Mouse (Mus musculus) left cerebral cortex, postnatal 36 days (tissue): ENCODE data around the gene Snx1. TPM values are rescaled to one million over a fixed set of nuclear protein-coding genes. Genes with fewer than 3 reads are reported as not detected.

Experiments used
- DNase-seq, 2 experiments: peaks; one replicate each; pipeline ENCODE4 v3.0.0; 2021 to 2022; ENCODE audit warnings: low spot score in 2 of 2, mixed read lengths in 1 of 2
- intact Hi-C: fragments of 180-260 bp; cut with DNase I; formaldehyde crosslinking; loops from one replicate; pipeline ENCODE4 v1.15.1; 2025
- total RNA-seq, 2 experiments: library from RNA; stranded (reverse); gene quantifications; 2 replicates each; pipeline ENCODE4 v1.2.3; 2021

Gene Snx1
- total RNA-seq, 2 experiments from 2014 or later, result 71.1 to 76.1 TPM

- DNase-seq, result no peak
- intact Hi-C loops, result loop anchor here (2.0 kb wide), 1 partner anchor 63 kb away; no protein-coding TSS in a partner anchor
Observed at GRCm38 (mm10) chr9:66061656-66062055, 64.7 kb downstream of the Snx1 start.

- intact Hi-C loops, result loop anchor here (2.0 kb wide), 1 partner anchor 64 kb away; no protein-coding TSS in a partner anchor
- no peak for DNase-seq
Observed at GRCm38 (mm10) chr9:66060986-66061385, 65.4 kb downstream of the Snx1 start.

DNA sequence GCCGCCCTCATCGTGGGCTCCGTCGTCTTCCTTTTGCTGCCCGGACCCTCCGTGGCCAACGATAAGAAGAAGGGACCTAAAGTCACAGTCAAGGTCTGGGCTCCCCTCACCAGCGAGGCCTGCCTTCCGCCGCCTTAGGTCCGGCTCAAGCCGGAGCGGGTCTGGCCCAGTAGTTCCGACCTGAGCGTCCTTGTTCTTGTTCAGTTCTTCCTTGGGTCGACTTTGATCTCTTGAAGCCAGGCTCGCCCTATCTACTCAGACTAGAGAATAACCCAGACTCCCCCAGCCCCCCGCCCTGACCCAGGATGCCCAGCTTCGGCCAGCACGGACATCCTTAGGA, 66.1 kb downstream of the Snx1 start:
- DNase-seq, result no peak
- intact Hi-C loops, result loop anchor here (2.0 kb wide), 1 partner anchor 65 kb away; no protein-coding TSS in a partner anchor

GRCm38 (mm10) chr9:66059583-66060307, 66.6 kb downstream of the Snx1 start, which contains the start of gene Ppib:
Gene Ppib, plus strand, starts transcription at chr9:66060222.
- DNase-seq, result peak; percentile 97 to 99
- intact Hi-C loops, result loop anchor here (2.0 kb wide), 1 partner anchor 65 kb away; no protein-coding TSS in a partner anchor

GRCm38 (mm10) chr9:66053620-66054019, 72.8 kb downstream of the Snx1 start:
- intact Hi-C loops, result no loop called here
- DNase-seq, result no peak

- intact Hi-C loops, result no loop called here
- DNase-seq, result no peak
Observed at GRCm38 (mm10) chr9:66052731-66053130, 73.7 kb downstream of the Snx1 start.

- no peak for DNase-seq
- intact Hi-C loops, result no loop called here
Observed at GRCm38 (mm10) chr9:66051493-66051892, 74.9 kb downstream of the Snx1 start.

DNA sequence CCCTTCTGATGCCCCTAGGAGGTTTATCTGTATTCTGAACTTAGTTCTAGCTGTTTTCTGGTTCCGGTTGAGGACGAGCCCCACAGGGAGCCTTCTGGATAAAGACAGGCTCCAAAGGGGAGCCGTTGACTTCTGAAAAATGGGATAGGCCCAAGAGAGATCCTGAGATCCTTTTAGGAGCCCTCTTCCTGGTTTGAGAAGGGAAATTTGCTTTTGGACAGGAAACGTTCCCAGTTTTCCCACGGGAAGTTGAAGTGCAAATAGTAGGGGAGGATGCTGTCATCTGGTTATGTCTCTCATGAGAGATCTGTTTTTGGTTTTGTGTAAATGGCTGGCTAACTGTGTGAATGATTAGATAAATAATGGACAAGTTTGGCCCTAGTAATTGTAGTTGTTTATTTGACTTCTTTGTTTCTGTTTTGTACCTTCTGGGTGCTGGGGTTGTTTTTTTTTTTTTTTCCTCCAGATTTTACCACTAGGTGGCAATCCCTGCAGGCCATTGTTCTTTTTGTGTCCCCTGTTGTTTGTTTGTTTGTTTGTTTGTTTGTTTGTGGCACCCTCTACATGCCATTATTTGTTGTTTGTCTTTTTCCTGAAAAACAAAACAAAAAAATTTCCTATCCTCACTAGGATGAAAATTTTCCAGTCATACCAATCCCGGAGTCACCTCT, 76.3 kb downstream of the Snx1 start:
- no peak for DNase-seq
- intact Hi-C loops, result no loop called here

DNA sequence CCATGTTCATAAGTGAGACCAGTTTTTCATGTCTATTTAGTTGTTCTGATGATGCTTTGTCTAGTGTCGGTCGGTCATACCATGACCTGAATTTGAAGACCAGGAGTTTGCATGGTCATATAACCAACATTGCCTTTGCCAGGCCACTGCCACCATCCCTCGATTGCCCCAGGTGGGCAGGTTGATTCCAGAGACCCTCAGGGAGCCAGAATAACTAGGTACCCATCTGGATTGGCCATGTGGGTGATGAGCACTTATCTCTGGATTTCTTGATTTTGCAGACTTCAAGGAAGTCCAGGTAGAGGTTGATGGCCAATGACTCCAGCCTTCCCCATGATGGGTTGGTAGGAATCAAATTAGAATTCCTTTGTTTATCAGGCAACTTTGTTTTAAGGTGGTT, 83.1 kb downstream of the Snx1 start:
- no peak for DNase-seq
- intact Hi-C loops, result no loop called here

- intact Hi-C loops, result no loop called here
- DNase-seq, result no peak
Observed at GRCm38 (mm10) chr9:66042331-66042730, 84.1 kb downstream of the Snx1 start.

DNA sequence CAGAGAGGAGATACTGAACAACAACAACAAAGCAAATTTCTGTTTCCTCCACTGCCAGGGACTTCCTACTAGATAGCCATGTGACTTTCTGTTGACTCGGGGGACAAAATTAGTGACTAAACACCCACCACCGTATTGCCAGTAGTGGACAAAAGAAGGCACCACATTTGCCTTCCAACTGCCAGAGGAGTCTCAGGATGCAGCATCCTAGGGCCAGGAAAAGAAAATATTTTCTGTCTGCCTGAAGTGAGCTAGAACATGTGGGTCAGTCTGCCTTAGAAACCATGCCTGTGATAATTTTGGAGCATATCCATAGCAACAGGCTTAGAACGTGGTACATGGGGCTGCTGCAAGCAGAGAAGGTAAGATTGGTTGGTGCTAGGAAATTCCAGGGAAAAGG, 85.6 kb downstream of the Snx1 start:
- intact Hi-C loops, result no loop called here
- peak in 1 of 2 experiments; percentile 23 for DNase-seq

DNA sequence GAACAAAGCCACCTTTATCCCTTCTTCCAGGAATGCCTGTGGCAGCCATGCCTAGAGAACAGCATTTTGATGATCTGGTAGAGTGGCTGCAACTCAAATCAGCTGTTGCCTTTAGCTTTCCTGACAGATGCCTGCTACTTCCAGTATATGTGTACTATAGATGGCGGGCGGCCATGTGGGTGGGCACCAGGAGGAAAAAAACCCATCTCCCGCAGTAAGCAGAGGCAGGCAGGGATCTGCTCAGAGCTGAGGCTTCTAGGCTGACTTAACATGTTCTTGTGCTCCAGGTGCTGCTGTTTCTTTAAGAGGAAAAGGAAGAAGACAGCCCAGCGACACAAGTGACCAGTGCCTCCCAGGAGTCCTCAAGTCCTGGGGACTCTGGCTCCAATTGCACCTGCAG, 87.1 kb downstream of the Snx1 start:
- peak; percentile 40 to 47 for DNase-seq
- intact Hi-C loops, result no loop called here

DNA sequence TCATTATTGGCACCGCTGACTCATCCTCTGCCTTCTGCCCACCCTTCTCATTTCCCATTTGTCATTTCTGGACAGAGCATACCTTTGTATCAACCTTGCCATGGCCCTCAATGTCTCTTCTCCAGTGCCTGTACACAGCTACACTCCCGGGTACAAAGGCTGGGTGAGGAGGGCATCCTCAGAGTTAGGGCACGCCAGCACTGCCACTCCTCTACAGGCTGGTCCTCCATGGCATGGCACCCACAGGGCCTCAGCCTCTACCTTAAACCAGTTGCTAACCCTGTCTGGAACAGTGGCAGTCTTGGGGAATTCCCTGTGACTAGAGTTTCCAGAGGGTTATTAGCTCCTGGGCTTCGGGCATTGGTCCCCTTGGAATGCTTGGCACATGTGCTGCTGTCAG, 87.8 kb downstream of the Snx1 start:
- intact Hi-C loops, result no loop called here

More for the DNA sequence above, 87.8 kb downstream of the Snx1 start:
- no peak for DNase-seq

Other genes with a start within 250 kb of the Snx1 start
- under 1 TPM; 0.22 to 0.68 TPM for gene Pclaf, start 236.3 kb downstream of the Snx1 start, total RNA-seq
- 10 to 100 TPM; 31.9 to 36.4 TPM for gene Trip4, start 217.8 kb downstream of the Snx1 start, total RNA-seq
- 10 to 100 TPM; 36.9 to 50.0 TPM for gene Csnk1g1, start 217.7 kb downstream of the Snx1 start, total RNA-seq
- gene Ppib, start 66.4 kb downstream of the Snx1 start, total RNA-seq, result 100 to 1,000 TPM; 172 to 181 TPM
- 1 to 10 TPM; 3.3 to 4.1 TPM for gene Snx22, start 56.9 kb downstream of the Snx1 start, total RNA-seq
- 10 to 100 TPM; 26.4 to 28.0 TPM for gene Ciao2a, start within 50 bp of the Snx1 start, total RNA-seq
- 1 to 10 TPM; 2.4 to 3.6 TPM for gene Dapk2, start 31.6 kb upstream of the Snx1 start, total RNA-seq
- gene Herc1, start 223.9 kb upstream of the Snx1 start, total RNA-seq, result 100 to 1,000 TPM; 115 to 134 TPM